Mouse (Mus musculus): ENCODE results near the gene Ubl3. TPM values are rescaled to one million over a fixed set of nuclear protein-coding genes. Genes with fewer than 3 reads are reported as not detected.

The Ubl3 gene
- polyA plus RNA-seq, 1 experiment from 2014 or later, result 82.9 TPM

- Histone ChIP-seq H3K27me3 (replicated peaks) (no peaks in the 10 kb centered on the region), H3K27ac (no peak overlapping the region), H3K9ac (no peak overlapping the region), H3K36me3 (no peaks in the 10 kb centered on the region), H3K4me2 (replicated peaks) (no peak overlapping the region), H3K9me3 (no peaks in the 10 kb centered on the region), H3K4me1 (replicated peaks) (peaks cover 3% of the 10 kb centered on the region; the same call in 1 of the 2 replicates), H3K4me3 (replicated peaks) (no peak overlapping the region)
- no peak for ATAC-seq
- WGBS, result 69% methylated on average over 3 of the region's 3 CpGs
Observed at GRCm38 (mm10) chr5:148490391-148490790, 62.2 kb downstream of the Ubl3 start.

- Histone ChIP-seq H3K9me3 (no peaks in the 10 kb centered on the region), H3K27ac (no peak overlapping the region), H3K9ac (no peak overlapping the region), H3K4me1 (replicated peaks) (0 out of 2 replicates have a peak, but pooled peaks cover 3% of the 10 kb centered on the region), H3K4me2 (replicated peaks) (no peak overlapping the region), H3K36me3 (no peaks in the 10 kb centered on the region), H3K27me3 (replicated peaks) (no peaks in the 10 kb centered on the region), H3K4me3 (replicated peaks) (no peak overlapping the region)
- no peak for ATAC-seq
- 52% methylated on average over 10 of the region's 10 CpGs for WGBS
Observed at GRCm38 (mm10) chr5:148489724-148490193, 62.8 kb downstream of the Ubl3 start.

- no peak overlapping the region for H3K27ac ChIP-seq
- H3K27me3 ChIP-seq (replicated peaks), result no peaks in the 10 kb centered on the region
- WGBS, result 76% methylated on average over 13 of the region's 13 CpGs
- 0 out of 2 replicates have a peak, but pooled peaks cover 3% of the 10 kb centered on the region for H3K4me1 ChIP-seq (replicated peaks)
- H3K4me2 ChIP-seq (replicated peaks), result no peak overlapping the region
- no peak overlapping the region for H3K9ac ChIP-seq
- ATAC-seq, result no peak
- no peaks in the 10 kb centered on the region for H3K36me3 ChIP-seq
- H3K4me3 ChIP-seq (replicated peaks), result no peak overlapping the region
- no peaks in the 10 kb centered on the region for H3K9me3 ChIP-seq
Observed at GRCm38 (mm10) chr5:148488891-148489723, 63.5 kb downstream of the Ubl3 start.

- no peak overlapping the region for H3K27ac ChIP-seq
- 0 out of 2 replicates have a peak, but pooled peaks cover 3% of the 10 kb centered on the region for H3K4me1 ChIP-seq (replicated peaks)
- H3K27me3 ChIP-seq (replicated peaks), result no peaks in the 10 kb centered on the region
- no peak overlapping the region for H3K4me2 ChIP-seq (replicated peaks)
- H3K9ac ChIP-seq, result no peak overlapping the region
- H3K4me3 ChIP-seq (replicated peaks), result no peak overlapping the region
- no peak for ATAC-seq
- H3K9me3 ChIP-seq, result no peaks in the 10 kb centered on the region
- 75% methylated on average over 11 of the region's 11 CpGs for WGBS
- H3K36me3 ChIP-seq, result no peaks in the 10 kb centered on the region
Observed at GRCm38 (mm10) chr5:148486202-148486601, 66.4 kb downstream of the Ubl3 start.

GRCm38 (mm10) chr5:148481745-148482144 is 70.8 kb downstream of the Ubl3 start:
- Histone ChIP-seq H3K4me2 (replicated peaks) (no peak overlapping the region), H3K4me1 (replicated peaks) (no peaks in the 10 kb centered on the region), H3K36me3 (no peaks in the 10 kb centered on the region), H3K27me3 (replicated peaks) (no peaks in the 10 kb centered on the region), H3K27ac (no peak overlapping the region), H3K9ac (no peak overlapping the region), H3K4me3 (replicated peaks) (no peak overlapping the region), H3K9me3 (no peaks in the 10 kb centered on the region)
- no peak for ATAC-seq
- WGBS, result 78% methylated on average over 3 of the region's 3 CpGs

GRCm38 (mm10) chr5:148474346-148474745 is 78.2 kb downstream of the Ubl3 start:
- H3K4me1 ChIP-seq (replicated peaks), result no peaks in the 10 kb centered on the region
- H3K36me3 ChIP-seq, result no peaks in the 10 kb centered on the region
- H3K27ac ChIP-seq, result no peak overlapping the region
- WGBS, result 72% methylated on average over 7 of the region's 7 CpGs
- no peak overlapping the region for H3K4me3 ChIP-seq (replicated peaks)
- H3K4me2 ChIP-seq (replicated peaks), result no peak overlapping the region
- ATAC-seq, result no peak
- no peak overlapping the region for H3K9ac ChIP-seq
- H3K27me3 ChIP-seq (replicated peaks), result no peaks in the 10 kb centered on the region
- H3K9me3 ChIP-seq, result no peaks in the 10 kb centered on the region

- no peaks in the 10 kb centered on the region for H3K36me3 ChIP-seq
- no peaks in the 10 kb centered on the region; the same call in 1 of the 2 replicates for H3K4me1 ChIP-seq (replicated peaks)
- H3K9ac ChIP-seq, result no peak overlapping the region
- no peak overlapping the region for H3K4me2 ChIP-seq (replicated peaks)
- ATAC-seq, result no peak
- no peak overlapping the region for H3K4me3 ChIP-seq (replicated peaks)
- no peak overlapping the region for H3K27ac ChIP-seq
- no peaks in the 10 kb centered on the region for H3K27me3 ChIP-seq (replicated peaks)
- H3K9me3 ChIP-seq, result no peaks in the 10 kb centered on the region
- 50% methylated on average over 14 of the region's 14 CpGs for whole genome bisulfite sequencing
Observed at GRCm38 (mm10) chr5:148468626-148469441, 83.8 kb downstream of the Ubl3 start.

- Histone ChIP-seq H3K27me3 (replicated peaks) (no peaks in the 10 kb centered on the region), H3K4me3 (replicated peaks) (no peak overlapping the region), H3K4me1 (replicated peaks) (no peaks in the 10 kb centered on the region; the same call in 1 of the 2 replicates), H3K36me3 (no peaks in the 10 kb centered on the region), H3K9ac (no peak overlapping the region), H3K9me3 (no peaks in the 10 kb centered on the region), H3K4me2 (replicated peaks) (no peak overlapping the region), H3K27ac (no peak overlapping the region)
- ATAC-seq, result peak; percentile 59
- WGBS, result 42% methylated on average over 8 of the region's 8 CpGs
Observed at GRCm38 (mm10) chr5:148466933-148467607, 85.5 kb downstream of the Ubl3 start.

- H3K27me3 ChIP-seq (replicated peaks), result no peaks in the 10 kb centered on the region
- WGBS, result 80% methylated on average over 5 of the region's 5 CpGs
- no peak overlapping the region for H3K27ac ChIP-seq
- H3K9me3 ChIP-seq, result no peaks in the 10 kb centered on the region
- no peak overlapping the region for H3K4me2 ChIP-seq (replicated peaks)
- no peaks in the 10 kb centered on the region; the same call in 1 of the 2 replicates for H3K4me1 ChIP-seq (replicated peaks)
- H3K4me3 ChIP-seq (replicated peaks), result no peak overlapping the region
- ATAC-seq, result no peak
- H3K9ac ChIP-seq, result no peak overlapping the region
- no peaks in the 10 kb centered on the region for H3K36me3 ChIP-seq
Observed at GRCm38 (mm10) chr5:148466116-148466515, 86.5 kb downstream of the Ubl3 start.

- Histone ChIP-seq H3K4me3 (replicated peaks) (no peak overlapping the region), H3K9ac (no peak overlapping the region), H3K27me3 (replicated peaks) (no peaks in the 10 kb centered on the region), H3K4me1 (replicated peaks) (no peaks in the 10 kb centered on the region; the same call in 1 of the 2 replicates), H3K4me2 (replicated peaks) (no peak overlapping the region), H3K9me3 (no peaks in the 10 kb centered on the region), H3K27ac (no peak overlapping the region), H3K36me3 (no peaks in the 10 kb centered on the region)
- WGBS, result 90% methylated on average over 9 of the region's 9 CpGs
- ATAC-seq, result no peak
Observed at GRCm38 (mm10) chr5:148465091-148465490, 87.5 kb downstream of the Ubl3 start.

GRCm38 (mm10) chr5:148464489-148464888 is 88.1 kb downstream of the Ubl3 start:
- no peaks in the 10 kb centered on the region for H3K9me3 ChIP-seq
- H3K27me3 ChIP-seq (replicated peaks), result no peaks in the 10 kb centered on the region
- no peaks in the 10 kb centered on the region for H3K36me3 ChIP-seq
- ATAC-seq, result peak; percentile 34; the same call in 1 of the 2 replicates
- no peak overlapping the region for H3K27ac ChIP-seq
- no peak overlapping the region for H3K4me3 ChIP-seq (replicated peaks)
- H3K4me2 ChIP-seq (replicated peaks), result no peak overlapping the region
- no peaks in the 10 kb centered on the region; the same call in 1 of the 2 replicates for H3K4me1 ChIP-seq (replicated peaks)
- 34% methylated on average over 7 of the region's 7 CpGs for WGBS
- no peak overlapping the region for H3K9ac ChIP-seq

All from intestine, embryonic 15.5 days (tissue).